Mouse (Mus musculus) liver, postnatal 0 days (tissue): ENCODE measurements around the gene Rsu1. TPM values are rescaled to one million over a fixed set of nuclear protein-coding genes. Genes with fewer than 3 reads are reported as not detected.

Experiments
- ATAC-seq: fragments of 200-750 bp; cut with Nextera tagmentation; 2 replicates; pipeline ENCODE4 v1.8.0; 2017; ENCODE audit warnings: mild to moderate bottlenecking, moderate library complexity
- DNase-seq: peaks from one replicate; pipeline ENCODE4 v3.0.0-alpha.2; 2016
- H3K27ac ChIP-seq: fragments of 300-500 bp; sonication (generic); 2 replicates; pipeline ENCODE4 v1.5.1; 2014; ENCODE audit warnings: antibody characterized with exemption, moderate library complexity, mild to moderate bottlenecking, low read depth
- H3K27me3 ChIP-seq: fragments of 300-500 bp; sonication (generic); 2 replicates; pipeline ENCODE4 v1.6.1; 2014; ENCODE audit warnings: low read length, control low read depth, mixed read lengths; ENCODE audit not compliant: insufficient read depth
- H3K36me3 ChIP-seq: fragments of 300-500 bp; sonication (generic); replicated peaks from 2 replicates; pipeline ENCODE4 v1.6.1; 2014; ENCODE audit warnings: mild to moderate bottlenecking, control low read depth, low read length, moderate library complexity, mixed read lengths; ENCODE audit not compliant: insufficient read depth
- H3K4me1 ChIP-seq: fragments of 300-500 bp; sonication (generic); 2 replicates; pipeline ENCODE4 v1.6.1; 2014; ENCODE audit warnings: antibody characterized with exemption, mild to moderate bottlenecking, control low read depth; ENCODE audit not compliant: insufficient read depth
- H3K4me2 ChIP-seq: fragments of 300-500 bp; sonication (generic); 2 replicates; pipeline ENCODE4 v1.6.1; 2014; ENCODE audit warnings: low read depth, mild to moderate bottlenecking, low read length, moderate library complexity, mixed read lengths
- H3K4me3 ChIP-seq: fragments of 300-500 bp; sonication (generic); 2 replicates; pipeline ENCODE4 v1.5.1; 2014; ENCODE audit warnings: low read depth, low read length
- H3K9ac ChIP-seq: fragments of 300-500 bp; sonication (generic); replicated peaks from 2 replicates; pipeline ENCODE4 v1.6.1; 2014; ENCODE audit warnings: mild to moderate bottlenecking, moderate library complexity
- H3K9me3 ChIP-seq: fragments of 300-500 bp; sonication (generic); 2 replicates; pipeline ENCODE4 v1.6.1; 2016; ENCODE audit warnings: mild to moderate bottlenecking, control low read depth, low read length, mixed read lengths
- CTCF ChIP-seq: sonication (generic); IDR thresholded peaks from 2 replicates; pipeline ENCODE4 v1.5.1; 2016; ENCODE audit warnings: antibody characterized with exemption, low read depth
- EP300 ChIP-seq: IDR thresholded peaks from 2 replicates; pipeline ENCODE4 v1.6.1; 2016; ENCODE audit warnings: antibody characterized with exemption, low read depth, mild to moderate bottlenecking
- WGBS: fragments of 180-500 bp; shearing (Covaris S2); extraction: QIAGEN DNeasy Blood & Tissue Kit; methylation state at CpG from one replicate; pipeline ENCODE4 v1.1.7; 2014; ENCODE audit not compliant: insufficient replicate concordance; 5-methylcytosine and 5-hydroxymethylcytosine counted together
- polyA plus RNA-seq: library from polyadenylated mRNA; unstranded; fragments of >200 nt; fragmentation: Nextera tagmentation; extraction: Ambion mirVana; gene quantifications from 2 replicates; pipeline ENCODE4 v1.2.1, GENCODE M21; 2015

Gene Rsu1
- polyA plus RNA-seq, 1 experiment from 2014 or later, result 55.5 TPM

DNA sequence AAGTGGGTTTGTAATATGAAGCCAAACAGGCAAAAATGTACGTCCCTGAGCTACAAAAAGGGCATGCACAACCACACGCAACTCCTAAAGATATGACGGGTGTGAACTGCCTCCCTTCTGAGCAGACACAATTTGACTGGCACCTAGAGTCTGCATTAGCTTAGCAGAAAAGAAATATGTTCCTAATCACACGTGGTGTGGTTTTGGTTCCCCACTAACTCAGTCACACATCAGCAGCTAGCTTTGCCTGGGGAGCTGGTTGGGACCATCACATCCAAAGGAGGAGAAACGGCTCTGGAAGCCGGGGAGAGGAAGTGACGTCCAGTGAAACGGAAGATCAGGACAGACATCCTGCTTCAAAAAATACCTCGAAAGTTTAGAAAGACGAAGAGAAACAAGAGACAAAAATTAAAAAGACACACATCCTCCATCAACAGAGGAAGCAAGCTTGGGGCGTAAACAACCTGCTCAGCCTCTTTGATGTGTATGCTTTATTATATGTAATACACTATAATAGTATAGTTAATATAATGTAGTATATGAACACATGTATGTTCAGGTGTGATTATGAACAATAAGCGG is 37.9 kb downstream of the Rsu1 start:
- Histone ChIP-seq H3K9ac (no peak overlapping the region), H3K4me2 (no peak overlapping the region), H3K36me3 (no peaks in the 10 kb centered on the region), H3K4me1 (no peaks in the 10 kb centered on the region), H3K9me3 (no peaks in the 10 kb centered on the region), H3K4me3 (no peak overlapping the region), H3K27me3 (no peaks in the 10 kb centered on the region), H3K27ac (no peak overlapping the region)
- DNase-seq, result no peak
- TF ChIP-seq EP300 (no peak), CTCF (no peak)
- WGBS, result 57% methylated on average over 12 of the region's 12 CpGs
- no peak for ATAC-seq

- Histone ChIP-seq H3K27ac (no peak overlapping the region), H3K27me3 (no peaks in the 10 kb centered on the region), H3K9me3 (no peaks in the 10 kb centered on the region), H3K4me2 (no peak overlapping the region), H3K4me1 (no peaks in the 10 kb centered on the region), H3K9ac (no peak overlapping the region), H3K4me3 (no peak overlapping the region), H3K36me3 (no peaks in the 10 kb centered on the region)
- DNase-seq (no peak), ATAC-seq (no peak)
- no peak for TF ChIP-seq EP300
- TF ChIP-seq CTCF, result no peak
- WGBS, result 89% methylated on average over 6 of the region's 6 CpGs
Measured at GRCm38 (mm10) chr2:13232305-13232704, 38.9 kb downstream of the Rsu1 start.

GRCm38 (mm10) chr2:13229686-13230085 is 41.5 kb downstream of the Rsu1 start:
- Histone ChIP-seq H3K27ac (no peak overlapping the region), H3K4me1 (no peaks in the 10 kb centered on the region), H3K4me3 (no peak overlapping the region), H3K9me3 (no peaks in the 10 kb centered on the region), H3K27me3 (no peaks in the 10 kb centered on the region), H3K4me2 (no peak overlapping the region), H3K9ac (no peak overlapping the region), H3K36me3 (no peaks in the 10 kb centered on the region)
- TF ChIP-seq EP300 (no peak), CTCF (no peak)
- 90% methylated on average over 3 of the region's 3 CpGs for WGBS
- no peak for DNase-seq
- no peak for ATAC-seq

DNA sequence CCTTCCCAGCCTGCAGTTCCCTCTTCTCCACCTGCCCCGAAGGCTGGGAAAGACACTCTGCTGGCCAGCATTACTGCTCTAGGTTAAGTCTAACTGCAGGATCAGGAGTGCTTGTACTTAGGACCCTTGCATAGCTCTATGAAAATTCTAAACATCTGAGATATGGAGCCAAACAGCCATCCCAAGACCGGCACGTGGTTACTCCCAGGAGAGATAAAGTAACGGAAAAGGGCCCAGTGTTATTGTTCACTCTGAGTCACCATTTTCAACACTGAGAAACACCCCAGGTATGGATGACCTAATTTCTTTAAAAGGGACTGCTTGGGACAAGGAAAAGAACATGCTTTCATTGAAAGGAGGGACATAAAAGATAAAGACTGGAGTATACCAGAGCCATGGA is 45.2 kb downstream of the Rsu1 start:
- Histone ChIP-seq H3K27me3 (no peaks in the 10 kb centered on the region), H3K4me2 (no peak overlapping the region), H3K4me3 (no peak overlapping the region), H3K9ac (no peak overlapping the region), H3K4me1 (no peaks in the 10 kb centered on the region), H3K9me3 (no peaks in the 10 kb centered on the region), H3K36me3 (peaks cover 5% of the 10 kb centered on the region; the same call in 1 of the 2 replicates), H3K27ac (no peak overlapping the region)
- no peak for ATAC-seq
- DNase-seq, result no peak
- no peak for TF ChIP-seq CTCF
- no peak for TF ChIP-seq EP300
- 67% methylated on average over 4 of the region's 4 CpGs for WGBS

DNA sequence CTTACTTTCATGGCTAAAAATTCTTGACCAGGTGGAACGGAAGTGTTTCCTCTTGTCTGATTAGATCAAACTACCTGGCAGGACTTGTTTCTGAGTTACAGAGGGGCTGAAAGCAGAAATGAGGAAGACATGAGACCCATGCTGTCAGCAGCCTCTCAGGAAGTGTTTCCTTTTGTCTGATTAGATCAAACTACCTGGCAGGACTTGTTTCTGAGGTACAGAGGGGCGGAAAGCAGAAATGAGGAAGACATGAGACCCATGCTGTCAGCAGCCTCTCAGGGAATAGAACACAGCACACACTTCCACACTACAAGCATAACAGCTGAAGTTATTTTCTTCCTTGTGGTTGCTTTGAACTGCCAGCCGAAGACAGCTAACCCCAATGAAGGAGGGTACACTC is 46.7 kb downstream of the Rsu1 start:
- Histone ChIP-seq H3K9me3 (no peaks in the 10 kb centered on the region), H3K4me3 (no peak overlapping the region), H3K4me2 (no peak overlapping the region), H3K36me3 (peaks cover 5% of the 10 kb centered on the region; the same call in 1 of the 2 replicates), H3K9ac (no peak overlapping the region), H3K27ac (no peak overlapping the region), H3K27me3 (no peaks in the 10 kb centered on the region), H3K4me1 (no peaks in the 10 kb centered on the region)
- ATAC-seq (no peak), DNase-seq (no peak)
- 67% methylated on average over 3 of the region's 3 CpGs for WGBS
- TF ChIP-seq EP300 (no peak), CTCF (no peak)

- no peak for DNase-seq
- Histone ChIP-seq H3K9me3 (no peaks in the 10 kb centered on the region), H3K27me3 (no peaks in the 10 kb centered on the region), H3K4me3 (no peak overlapping the region), H3K9ac (no peak overlapping the region), H3K4me2 (no peak overlapping the region), H3K4me1 (no peaks in the 10 kb centered on the region), H3K27ac (no peak overlapping the region), H3K36me3 (peaks cover 8% of the 10 kb centered on the region; the same call in 1 of the 2 replicates)
- ATAC-seq, result no peak
- no peak for TF ChIP-seq EP300
- no peak for TF ChIP-seq CTCF
- 81% methylated on average over 4 of the region's 4 CpGs for WGBS
Measured at GRCm38 (mm10) chr2:13223451-13223850, 47.8 kb downstream of the Rsu1 start.
